Mouse (Mus musculus) lung, postnatal 0 days (tissue): ENCODE measurements at regions not wholly inside any gene's neighbourhood (a gene's known extent, or its start where the extent isn't known, plus 50 kb on each side); places are given as distances from the start of the nearest gene placed in this dataset.

Experiments
- CTCF ChIP-seq: IDR thresholded peaks from 2 replicates; pipeline ENCODE4 v1.5.1; 2016; ENCODE audit warnings: antibody characterized with exemption, mild to moderate bottlenecking
- EP300 ChIP-seq: IDR thresholded peaks from 2 replicates; pipeline ENCODE4 v1.6.1; 2016; ENCODE audit warnings: antibody characterized with exemption, mild to moderate bottlenecking, control low read depth

DNA sequence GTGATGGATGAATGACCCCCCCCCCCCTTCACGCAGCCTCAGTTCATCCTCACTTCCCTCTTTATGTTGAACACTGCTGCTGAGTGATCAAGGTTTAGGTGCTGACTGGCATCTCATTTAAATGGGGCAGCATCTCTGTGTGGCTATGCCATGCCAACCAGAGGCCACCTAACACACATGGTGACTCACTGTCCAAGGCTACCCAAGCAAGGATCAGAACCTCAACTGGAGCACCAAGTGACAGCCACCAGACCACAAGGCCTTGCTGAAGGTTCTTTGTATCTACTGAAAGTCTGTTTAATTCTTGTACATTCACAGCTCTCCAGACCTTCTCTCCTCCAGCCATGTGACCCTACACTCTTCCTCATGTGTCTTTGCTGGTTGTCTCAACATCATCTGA, 347.6 kb upstream of the Myt1l start:
- TF ChIP-seq CTCF: no peak
- no peak for TF ChIP-seq EP300
